Mouse (Mus musculus) gastrocnemius, postnatal 25 days (tissue): ENCODE measurements around the gene Pld3. TPM values are rescaled to one million over a fixed set of nuclear protein-coding genes. Genes with fewer than 3 reads are reported as not detected.
A peak's percentile ranks its signal among the peaks of the same experiment; 100 is the strongest.

ENCODE experiments used
- DNase-seq: peaks from one replicate; pipeline ENCODE4 v3.0.0; 2022
- total RNA-seq, 2 experiments: library from RNA; stranded (reverse); gene quantifications; 1 replicate in 1 of 2; 2 replicates in 1 of 2; pipeline ENCODE4 v1.2.3; 2021

Gene Pld3
- total RNA-seq, 2 experiments from 2014 or later = 14.9 to 15.0 TPM

DNA sequence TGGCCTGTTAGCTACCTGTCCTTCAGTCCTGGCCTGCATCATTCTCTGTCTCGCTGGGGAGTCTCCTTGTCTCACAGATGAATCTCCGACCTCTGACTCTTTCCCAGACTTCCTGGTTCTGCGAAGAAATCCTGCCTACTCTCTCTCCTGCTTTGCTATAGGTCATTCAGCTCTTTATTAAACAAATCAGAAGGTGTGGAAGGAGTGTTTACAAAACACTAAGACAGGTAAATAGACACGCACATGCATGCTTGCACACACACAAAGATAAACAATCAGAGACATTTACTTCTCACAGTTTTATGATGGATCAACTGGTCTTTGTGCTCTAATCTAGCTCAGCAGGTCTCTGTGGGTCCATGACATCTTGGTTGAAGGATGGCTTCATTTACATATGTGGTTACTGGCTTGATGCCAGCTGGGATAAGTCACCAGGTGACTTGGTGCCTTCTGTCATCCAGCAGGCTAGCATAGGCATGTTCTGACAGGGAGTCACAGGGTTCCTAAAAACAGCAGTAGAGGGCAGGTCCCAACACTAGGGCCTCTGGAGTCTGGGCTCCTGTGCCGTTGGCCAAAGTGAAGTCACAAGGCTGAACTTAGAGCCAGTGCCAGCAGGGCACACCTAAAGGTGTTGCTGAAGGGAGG is 16.7 kb upstream of the Pld3 start:
- no peak for DNase-seq

GRCm38 (mm10) chr7:27560978-27561377 is 8.0 kb upstream of the Pld3 start:
- no peak for DNase-seq

DNA sequence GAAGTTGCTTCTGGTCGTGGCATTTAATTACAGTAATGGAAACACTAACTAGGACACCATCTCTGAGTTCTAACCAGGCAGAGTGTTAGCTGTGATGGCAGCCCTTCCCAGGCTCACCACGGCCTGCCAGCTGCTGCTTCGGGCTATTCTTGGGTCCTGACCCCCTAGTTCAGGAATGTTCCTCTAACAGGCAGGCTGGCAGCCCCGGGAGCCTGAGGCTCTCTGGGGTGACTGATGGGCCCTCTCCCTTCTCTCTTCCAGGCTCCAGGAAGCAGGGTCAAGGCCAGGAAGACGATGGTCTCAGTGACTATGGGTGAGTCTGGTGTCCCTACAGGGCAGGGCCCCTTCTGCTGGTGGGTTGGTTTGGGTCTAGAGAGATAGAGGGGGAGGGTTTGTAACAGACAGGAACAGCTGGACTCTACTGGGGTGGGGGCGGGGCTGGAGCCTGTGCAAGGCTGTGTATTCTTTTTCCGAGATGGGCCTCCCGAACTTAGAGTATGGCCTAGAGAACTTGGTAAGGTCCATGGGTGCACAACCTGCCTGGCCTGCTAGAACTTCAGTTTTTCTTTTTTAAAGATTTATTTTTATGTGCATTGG is 7.4 kb upstream of the Pld3 start:
- peak; percentile 85 for DNase-seq

GRCm38 (mm10) chr7:27552070-27552469 is 948 bp downstream of the Pld3 start:
- DNase-seq = no peak

GRCm38 (mm10) chr7:27549597-27549996 is 3.4 kb downstream of the Pld3 start:
- no peak for DNase-seq

DNA sequence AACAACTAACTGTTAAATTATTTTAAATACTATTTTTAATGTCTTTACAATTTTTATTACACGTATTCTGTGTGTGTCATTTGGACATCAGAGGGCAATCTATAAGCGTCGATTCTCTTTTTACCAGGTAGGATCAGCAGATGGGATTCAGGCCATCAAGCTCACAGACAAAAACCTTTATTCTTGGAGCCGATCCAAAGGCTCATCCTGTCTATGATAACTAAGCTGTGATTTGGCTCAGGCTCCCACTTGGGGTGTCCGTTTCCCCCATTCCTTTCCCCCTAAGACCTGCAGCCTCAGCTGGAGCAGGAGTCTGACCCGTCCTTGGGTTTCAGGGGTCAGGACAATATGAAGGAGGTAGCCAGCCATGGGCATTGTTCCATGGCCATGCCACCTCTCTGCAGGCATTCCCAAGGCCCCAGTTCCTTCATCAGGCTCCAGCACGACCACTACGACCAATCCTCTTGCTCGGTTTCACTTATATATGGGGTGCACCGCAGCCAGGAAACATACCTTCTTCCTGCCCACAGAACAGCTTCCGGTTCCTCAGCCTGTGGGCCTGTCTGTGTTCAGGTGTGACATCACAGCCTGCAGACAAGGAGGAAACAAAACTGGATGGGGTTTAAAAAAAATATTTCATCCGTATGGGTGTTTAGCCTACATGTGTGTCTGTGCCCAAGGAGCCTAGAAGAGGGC is 8.2 kb downstream of the Pld3 start:
- DNase-seq = no peak

DNA sequence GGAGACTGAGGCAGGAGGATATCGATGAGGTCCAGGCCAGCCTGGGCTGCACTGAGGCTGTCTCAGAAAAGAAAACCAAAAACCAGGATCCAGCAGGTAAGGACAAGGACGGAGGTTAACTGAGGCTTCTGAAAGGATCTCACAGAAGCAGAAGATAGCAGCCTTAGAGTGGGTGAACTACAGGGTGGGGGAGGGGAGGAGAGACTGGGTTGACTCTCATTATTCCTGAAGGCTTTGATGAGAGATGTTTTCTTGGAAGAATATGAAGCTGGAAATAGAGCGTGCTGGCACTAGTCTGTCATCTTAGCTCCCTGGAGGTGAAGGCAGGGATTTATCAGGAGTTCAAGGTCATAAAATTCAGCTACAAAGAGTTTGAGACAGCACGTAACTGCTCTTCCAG is 9.2 kb downstream of the Pld3 start:
- no peak for DNase-seq

- no peak for DNase-seq
Measured at GRCm38 (mm10) chr7:27543065-27543464, 10.0 kb downstream of the Pld3 start.

- DNase-seq = peak; percentile 76
Measured at GRCm38 (mm10) chr7:27542392-27543033, 10.5 kb downstream of the Pld3 start.

- no peak for DNase-seq
Measured at GRCm38 (mm10) chr7:27541922-27542321, 11.1 kb downstream of the Pld3 start.

DNA sequence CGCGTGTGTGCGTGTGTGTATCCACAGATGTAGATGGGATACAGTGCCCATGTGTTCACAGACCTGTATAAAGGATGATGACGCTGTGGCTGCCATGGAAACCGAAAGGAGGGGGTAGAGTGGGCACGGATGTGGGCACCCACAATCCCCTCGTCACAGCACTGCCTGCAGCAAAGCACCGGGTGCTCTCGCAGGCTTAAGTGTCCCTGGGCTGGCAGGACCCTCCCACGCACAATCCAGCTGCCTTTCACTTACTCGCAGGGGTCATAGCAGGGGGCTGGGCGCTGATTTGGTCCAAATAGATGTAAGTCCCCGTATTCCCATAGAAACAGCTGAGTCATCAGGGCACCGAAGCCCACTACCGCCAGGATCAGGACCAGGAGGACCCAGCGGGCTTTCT is 11.6 kb downstream of the Pld3 start:
- DNase-seq = peak; percentile 43

DNA sequence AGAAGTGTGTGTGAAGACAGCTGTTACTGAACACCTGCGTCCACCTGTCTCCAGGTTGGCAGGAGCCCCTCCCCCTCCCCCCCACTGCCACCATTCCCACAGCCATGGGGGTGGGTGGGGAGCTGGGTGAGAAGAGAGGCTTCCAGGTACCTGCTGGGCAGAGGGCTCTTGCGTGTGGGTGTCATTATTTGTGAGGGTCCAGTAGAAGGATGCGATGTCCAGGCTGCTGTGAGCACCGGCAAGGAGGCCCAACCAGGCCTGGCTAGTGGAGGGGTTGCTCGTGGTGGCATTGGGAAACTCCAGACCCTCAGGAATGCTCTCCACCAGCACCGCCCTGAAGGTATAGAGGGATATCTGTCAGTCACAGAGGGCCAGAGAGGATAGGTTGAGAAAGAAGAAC is 12.1 kb downstream of the Pld3 start:
- DNase-seq = no peak

DNA sequence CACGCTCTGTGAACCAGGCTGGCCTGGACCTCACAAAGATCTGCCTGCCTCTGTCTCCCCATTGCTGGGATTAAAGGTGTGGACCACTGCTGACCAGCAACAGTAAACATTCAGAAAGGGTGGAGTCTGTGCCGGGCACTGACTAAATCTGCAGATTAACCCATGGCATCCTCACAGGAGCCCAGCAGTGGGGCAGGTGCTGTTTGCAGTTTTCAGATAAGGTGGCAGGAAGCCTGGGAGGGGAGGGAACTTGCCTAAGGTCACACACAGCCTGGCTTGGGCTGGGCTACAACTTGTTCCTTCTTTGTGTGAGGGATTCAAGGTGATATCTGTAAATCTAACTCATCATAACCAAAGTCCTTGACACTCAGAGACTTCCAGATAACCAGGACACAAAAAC is 12.5 kb downstream of the Pld3 start:
- DNase-seq = no peak

DNA sequence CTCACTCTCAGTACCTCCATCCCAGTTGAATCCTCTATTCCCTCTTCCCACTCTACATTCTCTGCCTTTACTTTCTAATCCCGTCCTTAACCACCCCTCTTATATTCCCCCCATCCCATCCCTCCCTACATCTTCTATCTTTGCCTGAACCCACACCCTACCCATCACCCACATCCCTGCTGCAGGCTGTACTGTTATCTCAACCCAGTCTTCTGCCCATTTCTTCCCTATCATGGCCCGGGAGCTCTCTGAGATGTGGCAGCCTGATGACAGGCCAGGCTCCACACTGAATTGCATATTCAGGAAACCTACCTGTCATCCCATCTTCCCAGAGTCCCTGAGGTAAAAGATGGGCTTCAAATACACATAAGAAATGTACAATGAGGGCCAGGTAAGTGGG is 14.2 kb downstream of the Pld3 start:
- no peak for DNase-seq

DNA sequence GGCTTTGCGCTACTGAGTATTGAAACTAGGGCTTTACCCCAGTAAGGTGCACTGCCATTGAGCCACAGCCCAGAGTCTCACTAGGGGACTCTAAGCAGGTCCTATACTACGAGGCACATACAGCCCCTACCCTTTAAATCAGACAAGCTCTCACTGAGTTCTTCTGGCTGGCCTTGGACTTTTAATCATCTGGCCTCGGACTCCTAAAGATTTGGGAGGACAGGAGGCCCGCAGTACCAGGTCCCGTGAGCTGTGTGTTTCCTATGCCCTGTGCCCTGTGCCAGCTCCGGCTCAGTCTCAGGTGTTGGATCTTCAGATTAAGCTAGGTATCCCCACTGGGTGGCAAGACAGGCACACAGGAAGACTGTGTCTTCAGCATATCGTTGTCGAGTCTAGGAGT is 15.0 kb downstream of the Pld3 start:
- no peak for DNase-seq

DNA sequence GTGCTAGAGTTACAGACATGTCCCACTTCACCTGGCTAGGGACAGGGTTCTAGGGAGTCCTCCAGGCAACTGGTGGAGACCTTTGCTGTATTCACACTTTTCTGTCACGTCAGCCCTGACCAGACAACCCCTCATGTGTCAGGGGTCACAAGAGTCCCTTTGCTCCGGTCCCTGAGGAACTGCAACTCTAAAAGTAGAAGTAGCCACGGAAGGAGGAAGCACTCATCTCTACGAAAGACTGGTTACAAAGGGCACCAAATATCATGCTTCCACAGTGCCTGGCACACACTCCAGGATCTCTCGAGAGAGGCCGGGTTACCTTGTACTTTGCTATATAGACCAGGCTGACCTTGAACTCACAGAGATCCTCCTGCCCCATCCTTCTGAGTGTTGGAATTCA is 16.4 kb downstream of the Pld3 start:
- DNase-seq = no peak

GRCm38 (mm10) chr7:27535386-27535785 is 17.6 kb downstream of the Pld3 start:
- no peak for DNase-seq

- no peak for DNase-seq
Measured at GRCm38 (mm10) chr7:27532480-27533050, 20.5 kb downstream of the Pld3 start.

DNA sequence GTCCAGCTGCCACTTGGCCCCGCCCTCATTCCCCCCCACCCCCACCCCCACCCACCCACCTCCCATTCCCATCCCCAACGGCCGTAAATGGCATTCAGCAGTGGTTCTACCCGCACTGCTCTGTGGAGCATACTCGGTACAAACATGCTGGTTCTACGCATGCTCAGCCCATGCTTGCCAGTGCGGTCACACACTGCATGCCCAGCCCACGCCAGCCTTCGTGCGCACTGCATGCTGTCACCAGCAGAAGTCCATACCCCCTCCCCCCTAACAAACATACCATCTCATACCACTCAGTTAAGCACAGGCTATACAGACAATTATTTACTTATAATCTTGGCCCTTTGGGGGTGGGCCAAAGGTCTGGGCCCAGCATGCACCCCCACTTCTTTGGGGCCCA is 21.3 kb downstream of the Pld3 start:
- DNase-seq = no peak

DNA sequence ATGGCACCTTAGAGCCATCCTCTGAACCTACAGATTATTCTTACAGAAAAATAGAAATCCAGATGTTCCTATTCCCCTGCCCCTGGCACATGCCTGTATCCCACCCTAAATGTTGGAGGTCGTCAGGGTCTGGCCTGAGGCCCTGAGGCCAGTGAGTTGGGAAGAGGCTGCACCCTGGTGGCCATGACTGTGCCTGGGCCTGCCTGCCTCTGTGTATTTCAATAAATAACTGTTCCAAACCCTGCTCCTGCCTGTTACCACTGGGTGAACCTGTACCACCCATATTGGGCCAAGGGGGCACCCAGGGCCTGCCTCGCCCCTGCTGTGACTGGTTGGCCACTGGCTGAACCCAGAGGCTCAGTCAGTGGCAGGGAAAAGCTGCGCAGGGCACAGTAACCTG is 22.1 kb downstream of the Pld3 start:
- DNase-seq = no peak

GRCm38 (mm10) chr7:27529070-27529469 is 23.9 kb downstream of the Pld3 start:
- DNase-seq = no peak

- no peak for DNase-seq
Measured at GRCm38 (mm10) chr7:27526039-27526827, 26.8 kb downstream of the Pld3 start.
